Mouse (Mus musculus) lung, postnatal 0 days (tissue): ENCODE measurements around the gene Zfr. TPM values are rescaled to one million over a fixed set of nuclear protein-coding genes. Genes with fewer than 3 reads are reported as not detected.

Experiments used
- ATAC-seq: fragments of 200-750 bp; cut with Nextera tagmentation; 2 replicates; pipeline ENCODE4 v1.8.0; 2017; ENCODE audit warnings: moderate library complexity
- DNase-seq: peaks from one replicate; pipeline ENCODE4 v3.0.0-alpha.2; 2016; ENCODE audit warnings: low spot score
- H3K27ac ChIP-seq: fragments of 300-500 bp; sonication (generic); 2 replicates; pipeline ENCODE4 v1.5.1; 2014; ENCODE audit warnings: antibody characterized with exemption, mild to moderate bottlenecking, low read length, mixed read lengths
- H3K27me3 ChIP-seq: fragments of 300-500 bp; sonication (generic); replicated peaks from 2 replicates; pipeline ENCODE4 v1.6.1; 2014; ENCODE audit warnings: low read length, mixed read lengths; ENCODE audit not compliant: insufficient read depth
- H3K36me3 ChIP-seq: fragments of 300-500 bp; sonication (generic); 2 replicates; pipeline ENCODE4 v1.6.1; 2014; ENCODE audit warnings: low read length, mixed read lengths; ENCODE audit not compliant: insufficient read depth
- H3K4me1 ChIP-seq: fragments of 300-500 bp; sonication (generic); 2 replicates; pipeline ENCODE4 v1.6.1; 2014; ENCODE audit warnings: antibody characterized with exemption, low read depth, low read length, mixed read lengths; ENCODE audit not compliant: insufficient read depth
- H3K4me2 ChIP-seq: fragments of 300-500 bp; sonication (generic); replicated peaks from 2 replicates; pipeline ENCODE4 v1.6.1; 2014; ENCODE audit warnings: low read depth, mild to moderate bottlenecking, low read length, moderate library complexity, mixed read lengths
- H3K4me3 ChIP-seq: fragments of 300-500 bp; sonication (generic); 2 replicates; pipeline ENCODE4 v1.5.1; 2014; ENCODE audit warnings: low read depth, low read length
- H3K9ac ChIP-seq: fragments of 300-500 bp; sonication (generic); replicated peaks from 2 replicates; pipeline ENCODE4 v1.6.1; 2014; ENCODE audit warnings: low read depth, mild to moderate bottlenecking
- H3K9me3 ChIP-seq: fragments of 300-500 bp; sonication (generic); 2 replicates; pipeline ENCODE4 v1.6.1; 2016; ENCODE audit warnings: low read length, mixed read lengths
- CTCF ChIP-seq: IDR thresholded peaks from 2 replicates; pipeline ENCODE4 v1.5.1; 2016; ENCODE audit warnings: antibody characterized with exemption, mild to moderate bottlenecking
- EP300 ChIP-seq: IDR thresholded peaks from 2 replicates; pipeline ENCODE4 v1.6.1; 2016; ENCODE audit warnings: antibody characterized with exemption, mild to moderate bottlenecking, control low read depth
- WGBS: fragments of 180-500 bp; shearing (Covaris S2); extraction: QIAGEN DNeasy Blood & Tissue Kit; methylation state at CpG from one replicate; pipeline ENCODE4 v1.1.7; 2014; 5-methylcytosine and 5-hydroxymethylcytosine counted together
- polyA plus RNA-seq: library from polyadenylated mRNA; unstranded; fragments of >200 nt; fragmentation: Nextera tagmentation; extraction: Ambion mirVana; gene quantifications from 2 replicates; pipeline ENCODE4 v1.2.1, GENCODE M21; 2015

Gene Zfr
- polyA plus RNA-seq: 91.9 and 102 TPM in 2 replicates

- Histone ChIP-seq H3K27me3 (no peaks in the 10 kb centered on the region), H3K27ac (peak within 1 kb of the TSS; percentile 96), H3K9me3 (no peaks in the 10 kb centered on the region), H3K36me3 (no peaks in the 10 kb centered on the region), H3K4me2 (peak within 1 kb of the TSS; percentile 67), H3K4me1 (no peaks in the 10 kb centered on the region), H3K4me3 (peak within 1 kb of the TSS; percentile 98), H3K9ac (peak within 1 kb of the TSS; percentile 98)
- WGBS: 4% methylated on average over 38 of the region's 59 CpGs
- TF ChIP-seq CTCF: peak; percentile 59
- TF ChIP-seq EP300: no peak; the same call in 1 of the 2 replicates
- DNase-seq (peak; percentile 96), ATAC-seq (peak; percentile 94)
Observed at GRCm38 (mm10) chr15:12117242-12118092, at the start of gene Zfr. Zfr (plus strand) TSS chr15:12117831.

- peak; percentile 64 for DNase-seq
- no peak overlapping the region for H3K9ac ChIP-seq
- no peaks in the 10 kb centered on the region for H3K4me1 ChIP-seq
- ATAC-seq: peak; percentile 54
- 24% methylated on average over 2 of the region's 2 CpGs for WGBS
- H3K4me3 ChIP-seq: no peak overlapping the region
- no peak overlapping the region for H3K4me2 ChIP-seq
- no peaks in the 10 kb centered on the region for H3K27me3 ChIP-seq
- H3K36me3 ChIP-seq: no peaks in the 10 kb centered on the region
- 0 out of 2 replicates have a peak overlapping the region, but pooled peaks have one; percentile 58 for H3K27ac ChIP-seq
- H3K9me3 ChIP-seq: no peaks in the 10 kb centered on the region
- TF ChIP-seq CTCF: no peak
Observed at GRCm38 (mm10) chr15:12067971-12068370, 49.7 kb upstream of the Zfr start.

- Histone ChIP-seq H3K27ac (peak overlapping the region; percentile 58; the same call in 1 of the 2 replicates), H3K9me3 (no peaks in the 10 kb centered on the region), H3K9ac (no peak overlapping the region), H3K4me1 (no peaks in the 10 kb centered on the region), H3K36me3 (no peaks in the 10 kb centered on the region), H3K4me3 (no peak overlapping the region), H3K4me2 (no peak overlapping the region), H3K27me3 (no peaks in the 10 kb centered on the region)
- peak; percentile 39; the same call in 1 of the 2 replicates for ATAC-seq
- WGBS: 44% methylated on average over 9 of the region's 9 CpGs
- DNase-seq: peak; percentile 52
- TF ChIP-seq EP300 (no peak), CTCF (no peak)
Observed at GRCm38 (mm10) chr15:12068395-12069218, 49.0 kb upstream of the Zfr start.

- H3K27ac ChIP-seq: no peak overlapping the region
- H3K4me1 ChIP-seq: no peaks in the 10 kb centered on the region
- no peaks in the 10 kb centered on the region for H3K36me3 ChIP-seq
- H3K4me3 ChIP-seq: no peak overlapping the region
- H3K9ac ChIP-seq: no peak overlapping the region
- H3K4me2 ChIP-seq: no peak overlapping the region
- DNase-seq (no peak), ATAC-seq (no peak)
- no peaks in the 10 kb centered on the region for H3K27me3 ChIP-seq
- no peaks in the 10 kb centered on the region for H3K9me3 ChIP-seq
- WGBS: 84% methylated on average over 7 of the region's 7 CpGs
- TF ChIP-seq EP300 (no peak), CTCF (no peak)
Observed at GRCm38 (mm10) chr15:12072709-12073336, 44.8 kb upstream of the Zfr start.

GRCm38 (mm10) chr15:12074426-12074825, 43.2 kb upstream of the Zfr start:
- TF ChIP-seq CTCF (no peak), EP300 (no peak)
- Histone ChIP-seq H3K27ac (no peak overlapping the region), H3K4me1 (no peaks in the 10 kb centered on the region), H3K27me3 (no peaks in the 10 kb centered on the region), H3K36me3 (no peaks in the 10 kb centered on the region), H3K4me3 (no peak overlapping the region), H3K9me3 (no peaks in the 10 kb centered on the region), H3K4me2 (no peak overlapping the region), H3K9ac (no peak overlapping the region)
- DNase-seq (no peak), ATAC-seq (no peak)
- WGBS: 86% methylated on average over 6 of the region's 6 CpGs

- Histone ChIP-seq H3K4me1 (no peaks in the 10 kb centered on the region), H3K9me3 (no peaks in the 10 kb centered on the region), H3K4me2 (no peak overlapping the region), H3K9ac (no peak overlapping the region), H3K27me3 (no peaks in the 10 kb centered on the region), H3K4me3 (no peak overlapping the region), H3K27ac (no peak overlapping the region), H3K36me3 (no peaks in the 10 kb centered on the region)
- TF ChIP-seq CTCF: no peak
- TF ChIP-seq EP300: no peak
- no peak for DNase-seq
- ATAC-seq: no peak
- WGBS: 92% methylated on average over 13 of the region's 13 CpGs
Observed at GRCm38 (mm10) chr15:12082344-12082743, 35.3 kb upstream of the Zfr start.
